Mouse (Mus musculus): ENCODE measurements at regions not wholly inside any gene's neighbourhood (a gene's known extent, or its start where the extent isn't known, plus 50 kb on each side); places are given as distances from the start of the nearest gene placed in this dataset.

DNA sequence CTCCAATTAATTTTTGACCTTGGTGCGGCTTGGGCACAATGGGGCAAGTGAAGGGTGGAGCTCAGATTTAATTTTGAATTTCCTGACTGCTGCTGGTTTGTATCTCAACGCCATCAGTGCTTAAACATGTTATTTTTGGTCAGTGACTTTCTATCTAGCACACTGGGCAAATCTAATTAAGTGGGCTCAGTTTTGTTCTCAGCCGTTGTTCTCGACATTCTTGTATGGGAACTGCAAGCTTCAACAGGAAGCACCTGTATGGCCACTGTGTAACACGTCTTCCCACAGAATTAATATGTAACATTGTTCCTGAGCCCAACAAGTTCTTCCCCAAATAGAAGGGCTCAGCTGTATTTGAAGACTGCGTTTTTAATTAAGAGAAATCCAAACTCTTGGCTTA, 105.7 kb upstream of the Ednrb start:
- TF ChIP-seq POLR2A (IDR thresholded peaks at IDR 0.05; ENCODE audit: extremely low read depth, insufficient read depth, low read length) (no peak), CTCF (IDR thresholded peaks at IDR 0.05; ENCODE audit: extremely low read depth, insufficient read depth, low read length) (no peak)
